Mouse (Mus musculus): ENCODE data around the gene Plbd2. TPM values are rescaled to one million over a fixed set of nuclear protein-coding genes. Genes with fewer than 3 reads are reported as not detected.
A peak's percentile ranks its signal among the peaks of the same experiment; 100 is the strongest.
"Not testable (repeated sequence)": the region's sequence is repeated elsewhere in the genome, so short reads cannot be mapped to it uniquely, and the experiment has no call there.

Gene Plbd2
- polyA plus RNA-seq, 1 experiment from 2014 or later = 33.6 TPM

DNA sequence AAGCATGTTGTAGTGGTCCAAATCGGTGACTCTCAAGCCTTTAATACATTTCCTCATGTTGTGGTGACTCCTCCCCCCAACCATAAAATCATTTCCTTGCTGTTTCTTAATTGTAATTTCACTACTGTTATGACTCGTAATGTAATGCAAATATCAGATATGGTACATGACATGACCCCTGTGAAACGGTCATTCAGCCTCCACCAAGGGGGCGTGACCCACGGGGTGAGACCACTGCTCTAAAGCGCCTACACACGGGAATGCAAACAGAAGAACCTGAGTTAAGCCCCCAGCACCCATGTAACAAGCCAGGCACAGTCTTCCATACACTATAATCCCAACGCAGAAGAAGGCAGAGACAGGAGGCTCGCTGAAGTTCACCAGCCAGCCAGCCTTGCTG is 2.4 kb upstream of the Plbd2 start:
- H3K27ac ChIP-seq (ENCODE audit: low read depth, low read length) = no peak overlapping the region

DNA sequence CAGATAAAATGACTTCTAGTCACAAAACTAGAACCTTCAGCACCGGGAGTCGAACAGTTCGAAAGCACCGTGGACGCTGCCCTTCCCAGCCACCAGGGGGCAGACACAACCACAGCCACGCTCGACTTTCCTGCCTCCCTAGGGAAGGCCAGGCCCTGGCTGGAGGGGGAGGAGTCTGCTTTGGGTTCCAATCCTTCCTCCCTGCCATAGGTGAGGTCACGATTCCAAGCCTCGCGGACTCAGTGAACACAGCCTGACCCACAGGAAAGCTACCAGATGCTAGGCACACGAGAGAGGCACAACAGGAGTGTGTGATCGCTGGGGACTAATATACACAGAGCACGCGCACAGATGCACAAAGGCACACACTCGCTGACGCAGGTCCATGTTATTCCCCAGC is 1.9 kb upstream of the Plbd2 start:
- peak overlapping the region; percentile 22; the same call in 1 of the 2 replicates for H3K4me2 ChIP-seq (ENCODE audit: low read depth)
- H3K9ac ChIP-seq (ENCODE audit: low read length) = no peak overlapping the region
- DNase-seq (ENCODE audit: low spot score) = peak; percentile 78
- H3K9me3 ChIP-seq (ENCODE audit: control insufficient read depth, low read length) = no peaks in the 10 kb centered on the region
- no peak for ATAC-seq (ENCODE audit: insufficient read depth, low FRiP score, low TSS enrichment)
- no peaks in the 10 kb centered on the region for H3K36me3 ChIP-seq (ENCODE audit: control insufficient read depth, insufficient read depth, low read length)
- no peak overlapping the region for H3K4me3 ChIP-seq (ENCODE audit: low read depth, low read length)
- H3K27ac ChIP-seq (ENCODE audit: low read depth, low read length) = no peak overlapping the region
- no peaks in the 10 kb centered on the region for H3K27me3 ChIP-seq (ENCODE audit: control insufficient read depth, insufficient read depth, low read length)
- peaks cover 9% of the 10 kb centered on the region for H3K4me1 ChIP-seq (ENCODE audit: control insufficient read depth, insufficient read depth, low read length)
- WGBS = 25% methylated on average over 16 of the region's 16 CpGs

More for the DNA sequence above, 2.4 kb upstream of the Plbd2 start:
- Histone ChIP-seq H3K36me3 (ENCODE audit: control insufficient read depth, insufficient read depth, low read length) (no peaks in the 10 kb centered on the region), H3K4me2 (ENCODE audit: low read depth) (0 out of 2 replicates have a peak overlapping the region, but pooled peaks have one; percentile 22), H3K4me1 (ENCODE audit: control insufficient read depth, insufficient read depth, low read length) (peaks cover 9% of the 10 kb centered on the region), H3K9me3 (ENCODE audit: control insufficient read depth, low read length) (no peaks in the 10 kb centered on the region), H3K4me3 (ENCODE audit: low read depth, low read length) (no peak overlapping the region), H3K27me3 (ENCODE audit: control insufficient read depth, insufficient read depth, low read length) (no peaks in the 10 kb centered on the region), H3K9ac (ENCODE audit: low read length) (no peak overlapping the region)
- DNase-seq (ENCODE audit: low spot score) (no peak), ATAC-seq (ENCODE audit: insufficient read depth, low FRiP score, low TSS enrichment) (no peak)
- 66% methylated on average over 9 of the region's 9 CpGs for WGBS

DNA sequence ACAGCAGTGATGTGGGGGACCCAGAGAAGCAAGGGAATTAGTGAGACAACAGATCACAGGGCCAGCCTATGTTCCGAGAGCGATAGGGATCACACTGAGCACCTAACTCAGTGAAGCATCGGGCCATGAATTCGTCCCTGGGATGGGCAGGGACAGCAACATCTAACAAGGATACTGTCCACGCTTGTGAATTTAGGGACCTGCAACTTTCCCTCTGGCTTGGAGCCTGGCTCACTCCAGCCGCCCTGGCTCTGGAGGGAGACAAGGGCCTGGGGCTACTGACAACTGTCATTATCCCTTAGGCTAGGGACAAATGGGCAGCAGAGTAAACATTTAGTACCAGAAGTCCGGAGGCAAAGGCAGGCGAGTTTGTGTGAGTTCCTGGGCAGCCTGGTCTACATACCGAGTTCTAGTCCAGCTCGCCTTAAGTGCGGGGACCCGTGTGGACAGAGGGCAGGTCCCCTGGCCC is 716 bp downstream of the Plbd2 start:
- Histone ChIP-seq H3K9ac (ENCODE audit: low read length) (peak overlapping the region; percentile 76), H3K4me2 (ENCODE audit: low read depth) (peak overlapping the region; percentile 95), H3K27me3 (ENCODE audit: control insufficient read depth, insufficient read depth, low read length) (no peaks in the 10 kb centered on the region), H3K36me3 (ENCODE audit: control insufficient read depth, insufficient read depth, low read length) (no peaks in the 10 kb centered on the region), H3K4me3 (ENCODE audit: low read depth, low read length) (peak overlapping the region; percentile 67), H3K4me1 (ENCODE audit: control insufficient read depth, insufficient read depth, low read length) (peaks cover 9% of the 10 kb centered on the region), H3K9me3 (ENCODE audit: control insufficient read depth, low read length) (no peaks in the 10 kb centered on the region), H3K27ac (ENCODE audit: low read depth, low read length) (no peak overlapping the region)
- DNase-seq (ENCODE audit: low spot score) (no peak), ATAC-seq (ENCODE audit: insufficient read depth, low FRiP score, low TSS enrichment) (peak; percentile 22; the same call in 1 of the 2 replicates)
- 10% methylated on average over 12 of the region's 12 CpGs for WGBS

DNA sequence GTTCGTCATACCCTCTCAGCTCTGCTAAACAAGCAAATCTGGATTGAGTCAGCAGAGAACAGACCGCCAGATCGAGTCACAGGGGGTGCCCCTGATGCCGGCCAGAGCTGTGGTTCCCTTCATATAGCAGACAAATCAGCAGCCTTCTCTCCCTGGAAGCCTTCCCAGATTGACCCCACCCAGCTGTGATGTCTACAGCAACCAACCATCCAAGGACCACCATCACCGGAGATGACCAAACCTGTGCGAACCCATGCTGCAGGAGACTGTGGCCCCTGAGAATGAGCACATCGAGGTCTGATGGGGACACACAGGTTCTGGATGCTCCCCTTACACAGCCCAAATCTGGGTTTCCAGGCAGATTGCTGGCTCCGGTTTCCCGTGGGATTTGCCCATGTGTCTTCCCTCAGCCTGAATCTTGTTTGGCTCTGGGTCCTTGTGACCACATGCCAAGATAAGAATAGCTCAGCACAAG is 1.2 kb downstream of the Plbd2 start:
- no peak for ATAC-seq (ENCODE audit: insufficient read depth, low FRiP score, low TSS enrichment)

DNA sequence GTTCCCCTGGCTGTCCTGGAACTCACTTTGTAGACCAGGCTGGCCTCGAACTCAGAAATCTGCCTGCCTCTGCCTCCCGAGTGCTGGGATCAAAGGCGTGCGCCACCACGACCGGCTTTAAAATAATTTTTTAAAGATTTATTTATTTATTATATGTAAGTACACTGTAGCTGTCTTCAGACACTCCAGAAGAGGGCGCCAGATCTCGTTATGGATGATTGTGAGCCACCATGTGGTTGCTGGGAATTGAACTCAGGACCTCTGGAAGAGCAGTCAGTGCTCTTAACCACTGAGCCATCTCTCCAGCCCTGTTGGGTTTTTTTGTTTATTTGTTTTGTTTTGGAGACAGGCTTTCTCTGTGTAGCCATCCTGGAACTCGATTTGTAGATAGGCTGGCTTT is 2.8 kb downstream of the Plbd2 start:
- H3K27me3 ChIP-seq (ENCODE audit: control insufficient read depth, insufficient read depth, low read length); H3K27ac ChIP-seq (ENCODE audit: low read depth, low read length); H3K9me3 ChIP-seq (ENCODE audit: control insufficient read depth, low read length); H3K36me3 ChIP-seq (ENCODE audit: control insufficient read depth, insufficient read depth, low read length); ATAC-seq (ENCODE audit: insufficient read depth, low FRiP score, low TSS enrichment); DNase-seq (ENCODE audit: low spot score); H3K4me3 ChIP-seq (ENCODE audit: low read depth, low read length); H3K4me2 ChIP-seq (ENCODE audit: low read depth); H3K4me1 ChIP-seq (ENCODE audit: control insufficient read depth, insufficient read depth, low read length); H3K9ac ChIP-seq (ENCODE audit: low read length): not testable (repeated sequence)
- WGBS = 85% methylated on average over 9 of the region's 9 CpGs

More for the DNA sequence above, 1.2 kb downstream of the Plbd2 start:
- H3K9ac ChIP-seq (ENCODE audit: low read length) = no peak overlapping the region; the same call in 1 of the 2 replicates
- DNase-seq (ENCODE audit: low spot score) = no peak
- peak overlapping the region; percentile 95 for H3K4me2 ChIP-seq (ENCODE audit: low read depth)
- H3K27ac ChIP-seq (ENCODE audit: low read depth, low read length) = no peak overlapping the region
- H3K27me3 ChIP-seq (ENCODE audit: control insufficient read depth, insufficient read depth, low read length) = no peaks in the 10 kb centered on the region
- H3K4me1 ChIP-seq (ENCODE audit: control insufficient read depth, insufficient read depth, low read length) = peaks cover 9% of the 10 kb centered on the region
- no peaks in the 10 kb centered on the region for H3K36me3 ChIP-seq (ENCODE audit: control insufficient read depth, insufficient read depth, low read length)
- no peaks in the 10 kb centered on the region for H3K9me3 ChIP-seq (ENCODE audit: control insufficient read depth, low read length)
- 75% methylated on average over 9 of the region's 9 CpGs for WGBS
- H3K4me3 ChIP-seq (ENCODE audit: low read depth, low read length) = peak overlapping the region; percentile 67

DNA sequence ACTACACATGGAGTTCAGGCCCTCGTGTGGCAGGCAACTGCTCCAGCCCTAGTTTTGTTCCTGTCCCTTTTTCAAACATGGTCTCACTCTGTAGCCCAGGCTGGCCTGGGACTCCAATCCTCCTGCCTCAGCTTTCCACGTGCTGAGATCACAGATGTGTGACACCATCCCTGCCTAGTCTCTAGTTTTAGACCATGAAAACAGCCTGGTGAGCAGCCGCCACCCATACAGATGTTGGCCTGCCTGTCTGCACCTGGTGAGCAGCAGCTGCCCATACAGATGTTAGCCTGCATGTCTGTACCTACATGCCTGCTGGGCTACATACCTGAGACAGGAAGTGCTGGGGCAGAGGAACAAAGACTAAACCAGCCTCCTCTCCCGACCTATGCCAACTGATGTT is 4.2 kb downstream of the Plbd2 start:
- ATAC-seq (ENCODE audit: insufficient read depth, low FRiP score, low TSS enrichment) = no peak
- H3K27me3 ChIP-seq (ENCODE audit: control insufficient read depth, insufficient read depth, low read length) = no peaks in the 10 kb centered on the region
- DNase-seq (ENCODE audit: low spot score) = no peak
- no peak overlapping the region for H3K4me3 ChIP-seq (ENCODE audit: low read depth, low read length)
- no peak overlapping the region for H3K27ac ChIP-seq (ENCODE audit: low read depth, low read length)
- no peak overlapping the region for H3K4me2 ChIP-seq (ENCODE audit: low read depth)
- H3K9ac ChIP-seq (ENCODE audit: low read length) = no peak overlapping the region
- 88% methylated on average over 4 of the region's 4 CpGs for WGBS
- no peaks in the 10 kb centered on the region for H3K36me3 ChIP-seq (ENCODE audit: control insufficient read depth, insufficient read depth, low read length)
- peaks cover 9% of the 10 kb centered on the region for H3K4me1 ChIP-seq (ENCODE audit: control insufficient read depth, insufficient read depth, low read length)
- no peaks in the 10 kb centered on the region for H3K9me3 ChIP-seq (ENCODE audit: control insufficient read depth, low read length)

DNA sequence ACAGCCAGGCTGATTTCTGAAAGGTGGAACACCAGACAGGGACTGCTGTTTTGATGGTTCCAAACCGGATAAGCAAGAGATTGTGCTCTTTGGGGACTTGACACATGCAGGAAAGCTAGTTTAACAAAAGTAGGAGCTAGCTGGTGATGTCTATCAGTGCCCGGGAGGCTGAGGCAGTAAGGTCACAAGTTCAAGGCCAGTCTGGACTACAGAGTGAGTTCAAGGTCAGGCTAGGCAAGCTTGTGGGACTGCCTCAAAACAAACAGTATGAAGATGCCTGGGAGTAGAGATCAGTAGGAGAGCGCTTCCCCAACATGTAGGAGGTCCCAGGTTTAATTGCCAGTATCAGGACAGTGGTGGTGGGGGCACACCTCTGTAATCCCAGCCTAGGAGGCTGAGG is 6.4 kb downstream of the Plbd2 start:
- no peak overlapping the region for H3K9ac ChIP-seq (ENCODE audit: low read length)
- WGBS = 91% methylated on average over 3 of the region's 3 CpGs
- H3K4me2 ChIP-seq (ENCODE audit: low read depth) = no peak overlapping the region
- DNase-seq (ENCODE audit: low spot score) (no peak), ATAC-seq (ENCODE audit: insufficient read depth, low FRiP score, low TSS enrichment) (no peak)
- no peaks in the 10 kb centered on the region for H3K27me3 ChIP-seq (ENCODE audit: control insufficient read depth, insufficient read depth, low read length)
- 0 out of 2 replicates have a peak, but pooled peaks cover 3% of the 10 kb centered on the region for H3K36me3 ChIP-seq (ENCODE audit: control insufficient read depth, insufficient read depth, low read length)
- H3K9me3 ChIP-seq (ENCODE audit: control insufficient read depth, low read length) = no peaks in the 10 kb centered on the region
- H3K27ac ChIP-seq (ENCODE audit: low read depth, low read length) = no peak overlapping the region
- no peak overlapping the region for H3K4me3 ChIP-seq (ENCODE audit: low read depth, low read length)
- peaks cover under 1% of the 10 kb centered on the region; the same call in 1 of the 2 replicates for H3K4me1 ChIP-seq (ENCODE audit: control insufficient read depth, insufficient read depth, low read length)

DNA sequence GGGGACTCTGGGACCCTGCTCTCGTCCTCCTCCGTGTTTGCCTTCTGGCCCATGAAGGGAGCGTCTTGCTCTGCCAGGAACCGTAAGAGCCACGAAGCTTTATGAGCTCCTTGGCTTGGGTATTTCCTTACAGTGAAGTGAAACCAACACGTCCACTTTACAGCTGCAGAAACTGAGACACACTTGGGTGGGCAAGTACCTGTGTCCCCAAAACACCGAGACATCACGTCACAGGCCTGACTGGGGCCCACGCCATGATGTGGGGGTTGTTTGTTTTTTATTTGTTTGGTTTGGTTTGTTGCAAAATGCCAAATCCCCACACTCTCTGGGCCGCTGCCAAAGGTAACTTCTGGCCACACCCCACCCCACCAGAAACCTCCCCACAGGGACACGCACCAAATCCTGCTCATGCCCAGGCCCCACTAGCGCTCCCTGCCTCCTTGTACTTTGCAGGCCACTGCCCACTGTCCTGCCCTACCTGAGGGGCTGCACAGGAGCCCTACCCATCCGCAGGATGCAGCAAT is 7.7 kb downstream of the Plbd2 start:
- Histone ChIP-seq H3K27me3 (ENCODE audit: control insufficient read depth, insufficient read depth, low read length) (no peaks in the 10 kb centered on the region), H3K27ac (ENCODE audit: low read depth, low read length) (no peak overlapping the region), H3K4me2 (ENCODE audit: low read depth) (no peak overlapping the region), H3K9me3 (ENCODE audit: control insufficient read depth, low read length) (no peaks in the 10 kb centered on the region), H3K36me3 (ENCODE audit: control insufficient read depth, insufficient read depth, low read length) (0 out of 2 replicates have a peak, but pooled peaks cover 3% of the 10 kb centered on the region), H3K9ac (ENCODE audit: low read length) (no peak overlapping the region), H3K4me3 (ENCODE audit: low read depth, low read length) (no peak overlapping the region), H3K4me1 (ENCODE audit: control insufficient read depth, insufficient read depth, low read length) (no peaks in the 10 kb centered on the region)
- no peak for DNase-seq (ENCODE audit: low spot score)
- WGBS = 91% methylated on average over 13 of the region's 13 CpGs
- ATAC-seq (ENCODE audit: insufficient read depth, low FRiP score, low TSS enrichment) = no peak

DNA sequence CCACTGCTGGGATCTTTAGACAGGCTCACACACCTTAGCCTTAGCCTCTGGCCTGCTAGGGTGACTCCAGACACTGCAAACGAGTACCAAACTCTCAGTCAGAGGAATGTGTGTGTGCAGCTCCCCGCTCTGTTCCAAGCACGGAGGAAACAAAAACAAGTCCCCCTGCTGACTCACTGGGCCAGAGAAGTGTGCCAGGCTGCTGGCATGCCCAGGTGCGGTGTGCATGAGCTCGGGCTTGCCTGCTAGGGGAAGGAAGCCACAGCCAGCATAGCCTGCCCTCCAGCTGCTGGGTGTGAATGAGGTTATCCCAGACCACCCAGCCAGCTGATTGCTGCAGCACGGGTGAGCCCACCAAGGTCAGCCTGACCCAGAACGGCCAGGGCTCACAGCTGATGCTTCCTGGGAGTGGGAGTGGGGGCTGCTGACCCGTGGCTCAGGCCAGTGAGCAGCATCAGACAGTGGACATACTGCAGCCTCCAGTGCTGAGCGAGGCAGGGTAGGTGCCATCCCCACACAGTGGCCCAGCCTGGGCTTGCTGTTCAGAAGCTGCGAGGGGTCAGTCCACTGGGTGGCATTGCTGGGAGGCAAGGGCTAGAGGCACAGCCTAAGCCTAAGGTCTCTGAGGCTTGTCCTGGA is 8.2 kb downstream of the Plbd2 start:
- H3K4me1 ChIP-seq (ENCODE audit: control insufficient read depth, insufficient read depth, low read length) = no peaks in the 10 kb centered on the region
- H3K27me3 ChIP-seq (ENCODE audit: control insufficient read depth, insufficient read depth, low read length) = no peaks in the 10 kb centered on the region
- no peak overlapping the region for H3K9ac ChIP-seq (ENCODE audit: low read length)
- H3K4me3 ChIP-seq (ENCODE audit: low read depth, low read length) = no peak overlapping the region
- DNase-seq (ENCODE audit: low spot score) (no peak), ATAC-seq (ENCODE audit: insufficient read depth, low FRiP score, low TSS enrichment) (no peak)
- H3K27ac ChIP-seq (ENCODE audit: low read depth, low read length) = no peak overlapping the region
- 0 out of 2 replicates have a peak, but pooled peaks cover 3% of the 10 kb centered on the region for H3K36me3 ChIP-seq (ENCODE audit: control insufficient read depth, insufficient read depth, low read length)
- 82% methylated on average over 10 of the region's 10 CpGs for WGBS
- no peaks in the 10 kb centered on the region for H3K9me3 ChIP-seq (ENCODE audit: control insufficient read depth, low read length)
- H3K4me2 ChIP-seq (ENCODE audit: low read depth) = no peak overlapping the region

Data from neural tube, embryonic 11.5 days (tissue).